Mouse (Mus musculus) myocyte (in vitro differentiated cells): ENCODE results near the gene Tssc4.

Experiments
- POLR2A ChIP-seq: IDR thresholded peaks from one replicate; pipeline ENCODE4 v1.6.1; 2011; ENCODE audit warnings: low read depth, mild to moderate bottlenecking, control low read depth, moderate library complexity; ENCODE audit not compliant: insufficient read length
- TCF12 ChIP-seq: IDR thresholded peaks from one replicate; pipeline ENCODE4 v1.6.1; 2011; ENCODE audit warnings: mild to moderate bottlenecking, control low read depth; ENCODE audit not compliant: poor library complexity, insufficient read depth, severe bottlenecking
- USF1 ChIP-seq: IDR thresholded peaks from one replicate; pipeline ENCODE4 v1.6.1; 2011; ENCODE audit warnings: low read depth, mild to moderate bottlenecking, control low read depth, moderate library complexity

- TF ChIP-seq USF1 (no peak), POLR2A (peak; percentile 79), TCF12 (no peak)
Observed at GRCm38 (mm10) chr7:143068882-143069591, at the start of gene Tssc4.
